Mouse (Mus musculus): ENCODE results near the gene Dus2.
"Not testable (repeated sequence)": the region's sequence is repeated elsewhere in the genome, so short reads cannot be mapped to it uniquely, and the experiment has no call there.

Dus2 gene

GRCm38 (mm10) chr8:105988546-105988945 lies 2.6 kb upstream of the Dus2 start:
- no peak for DNase-seq (ENCODE audit: low spot score in 2 of 2)

GRCm38 (mm10) chr8:105991546-105991945 lies 409 bp downstream of the Dus2 start:
- no peak for DNase-seq (ENCODE audit: low spot score in 2 of 2)

- peak; percentile 78 to 86 for DNase-seq (ENCODE audit: low spot score in 2 of 2)
Measured at GRCm38 (mm10) chr8:105992499-105992898, 1.4 kb downstream of the Dus2 start.

GRCm38 (mm10) chr8:105993226-105993625 lies 2.1 kb downstream of the Dus2 start:
- DNase-seq (ENCODE audit: low spot score in 2 of 2): no peak

- no peak for DNase-seq (ENCODE audit: low spot score in 2 of 2)
Measured at GRCm38 (mm10) chr8:105996359-105996758, 5.2 kb downstream of the Dus2 start.

GRCm38 (mm10) chr8:105998971-105999370 lies 7.8 kb downstream of the Dus2 start:
- no peak for DNase-seq (ENCODE audit: low spot score in 2 of 2)

- DNase-seq (ENCODE audit: low spot score in 2 of 2): no peak
Measured at GRCm38 (mm10) chr8:106001908-106002307, 10.8 kb downstream of the Dus2 start.

- DNase-seq (ENCODE audit: low spot score in 2 of 2): no peak
Measured at GRCm38 (mm10) chr8:106004538-106005207, 13.5 kb downstream of the Dus2 start.

GRCm38 (mm10) chr8:106005875-106006274 lies 14.7 kb downstream of the Dus2 start, which contains the start of gene Dpep2nb:
Dpep2nb (minus strand) TSS chr8:106005975.
- DNase-seq (ENCODE audit: low spot score in 2 of 2): no peak

- no peak for DNase-seq (ENCODE audit: low spot score in 2 of 2)
Measured at GRCm38 (mm10) chr8:106006413-106006812, 15.3 kb downstream of the Dus2 start.

- DNase-seq (ENCODE audit: low spot score in 2 of 2): peak; percentile 58 to 83
Measured at GRCm38 (mm10) chr8:106007135-106007534, 16.0 kb downstream of the Dus2 start.

GRCm38 (mm10) chr8:106007891-106008290 lies 16.8 kb downstream of the Dus2 start:
- DNase-seq (ENCODE audit: low spot score in 2 of 2): not testable (repeated sequence)

- peak; percentile 80 to 88 for DNase-seq (ENCODE audit: low spot score in 2 of 2)
Measured at GRCm38 (mm10) chr8:106010748-106011642, 19.9 kb downstream of the Dus2 start.

GRCm38 (mm10) chr8:106011643-106011986 lies 20.5 kb downstream of the Dus2 start, which contains the start of gene Ddx28:
Ddx28 (minus strand) TSS chr8:106011882.
- no peak for DNase-seq (ENCODE audit: low spot score in 2 of 2)

- DNase-seq (ENCODE audit: low spot score in 2 of 2): not testable (repeated sequence)
Measured at GRCm38 (mm10) chr8:106012203-106012602, 21.1 kb downstream of the Dus2 start.

- no peak for DNase-seq (ENCODE audit: low spot score in 2 of 2)
Measured at GRCm38 (mm10) chr8:106016284-106016683, 25.1 kb downstream of the Dus2 start.

GRCm38 (mm10) chr8:106017130-106017529 lies 26.0 kb downstream of the Dus2 start:
- peak; percentile 33 to 50 for DNase-seq (ENCODE audit: low spot score in 2 of 2)

- DNase-seq (ENCODE audit: low spot score in 2 of 2): no peak
Measured at GRCm38 (mm10) chr8:106018039-106018438, 26.9 kb downstream of the Dus2 start.

GRCm38 (mm10) chr8:106022483-106022882 lies 31.3 kb downstream of the Dus2 start:
- DNase-seq (ENCODE audit: low spot score in 2 of 2): peak; percentile 81 to 86

GRCm38 (mm10) chr8:106038721-106039120 lies 47.6 kb downstream of the Dus2 start:
- DNase-seq (ENCODE audit: low spot score in 2 of 2): no peak

GRCm38 (mm10) chr8:106039605-106040004 lies 48.5 kb downstream of the Dus2 start:
- DNase-seq (ENCODE audit: low spot score in 2 of 2): no peak

GRCm38 (mm10) chr8:106040218-106040617 lies 49.1 kb downstream of the Dus2 start:
- no peak for DNase-seq (ENCODE audit: low spot score in 2 of 2)

GRCm38 (mm10) chr8:106043055-106043454 lies 51.9 kb downstream of the Dus2 start:
- no peak for DNase-seq (ENCODE audit: low spot score in 2 of 2)
